Mouse (Mus musculus) small intestine, adult 2 months (tissue): ENCODE measurements at regions not wholly inside any gene's neighbourhood (a gene's known extent, or its start where the extent isn't known, plus 50 kb on each side); places are given as distances from the start of the nearest gene placed in this dataset.

Experiments used
- CTCF ChIP-seq: fragments of 200-500 bp; IDR thresholded peaks from 2 replicates; pipeline ENCODE4 v1.5.1; 2012; ENCODE audit warnings: low read depth, mild to moderate bottlenecking, control low read depth, inconsistent platforms, low read length, moderate library complexity, mixed read lengths; ENCODE audit not compliant: insufficient replicate concordance, insufficient read length; ENCODE audit errors: extremely low read depth
- POLR2A ChIP-seq: fragments of 200-500 bp; IDR thresholded peaks from 2 replicates; pipeline ENCODE4 v1.6.1; 2012; ENCODE audit warnings: low read depth, mild to moderate bottlenecking, control low read depth, inconsistent platforms, low read length, moderate library complexity

GRCm38 (mm10) chr4:55757148-55757927, 225.1 kb upstream of the Klf4 start:
- no peak for TF ChIP-seq POLR2A
- no peak for TF ChIP-seq CTCF
